Mouse (Mus musculus): ENCODE measurements at regions not wholly inside any gene's neighbourhood (a gene's known extent, or its start where the extent isn't known, plus 50 kb on each side); places are given as distances from the start of the nearest gene placed in this dataset.

DNA sequence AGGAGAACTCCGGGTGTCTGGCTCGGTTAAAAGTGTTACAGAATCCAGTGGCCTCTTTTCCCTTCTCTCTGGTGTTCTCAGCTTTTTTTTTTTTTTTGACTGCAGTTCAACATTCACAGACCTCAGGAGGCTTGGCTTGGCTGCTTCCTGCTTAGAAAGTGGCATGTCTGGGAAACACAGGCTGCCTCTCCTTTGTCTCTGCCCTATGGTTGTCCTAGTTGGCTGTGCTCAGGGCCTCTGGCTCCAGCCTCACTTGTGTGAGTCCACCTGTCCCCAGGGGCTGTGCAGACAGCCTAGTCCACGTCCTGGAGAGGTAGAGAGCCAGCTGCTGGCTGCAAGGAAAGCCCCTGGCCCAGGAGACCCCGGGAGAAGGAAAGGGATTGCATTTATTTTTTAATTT is 212.3 kb upstream of the Rbfox1 start:
- CTCF ChIA-PET: interaction anchor here (0.6 kb wide), 1 partner anchor 20 kb away, joined by 3 read pairs; no protein-coding TSS in a partner anchor

GRCm38 (mm10) chr16:5668403-5668967 is 216.7 kb upstream of the Rbfox1 start:
- CTCF ChIA-PET: no interaction called here

DNA sequence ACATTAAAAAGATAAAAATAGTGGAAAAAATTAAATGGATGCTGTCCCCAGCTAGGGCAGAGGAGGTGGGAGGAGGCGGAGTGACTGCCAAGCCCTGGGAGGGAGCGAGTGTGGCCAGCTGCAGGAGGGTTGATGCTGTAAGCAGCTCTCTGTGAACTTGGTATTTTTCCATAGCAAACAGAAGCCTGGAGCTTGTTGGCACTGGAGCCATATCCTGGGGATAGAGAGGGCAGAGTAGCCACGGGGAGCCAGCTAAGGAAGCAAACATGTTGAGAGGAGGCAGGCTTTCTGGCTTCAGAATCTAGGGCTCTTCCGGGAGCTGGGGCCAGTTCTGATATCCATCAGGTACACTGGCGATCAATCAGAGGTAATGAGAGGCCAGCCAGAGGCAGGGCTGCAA is 223.2 kb upstream of the Rbfox1 start:
- CTCF ChIA-PET: no interaction called here

DNA sequence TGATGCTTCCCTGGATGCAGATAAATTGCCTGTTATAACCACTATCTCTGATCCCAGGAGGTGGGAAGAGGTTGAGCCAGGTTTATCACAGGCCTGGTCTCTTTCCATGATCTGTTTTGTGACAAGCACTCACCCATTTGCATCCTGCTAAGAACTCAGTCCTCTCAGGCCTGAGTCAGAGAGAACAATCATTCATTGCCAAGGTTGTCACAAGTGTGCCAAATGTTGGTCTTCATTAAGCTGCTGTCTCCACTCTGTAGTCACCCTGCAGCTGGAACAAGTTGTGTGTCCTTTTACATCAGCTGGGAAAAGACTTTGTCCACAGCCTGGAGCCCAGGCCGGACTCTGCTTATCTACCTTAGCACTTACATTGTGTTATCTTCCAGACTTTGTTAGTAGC is 233.6 kb upstream of the Rbfox1 start:
- CTCF ChIA-PET: no interaction called here

- CTCF ChIA-PET: no interaction called here
Observed at GRCm38 (mm10) chr16:5651002-5651401, 234.2 kb upstream of the Rbfox1 start.

DNA sequence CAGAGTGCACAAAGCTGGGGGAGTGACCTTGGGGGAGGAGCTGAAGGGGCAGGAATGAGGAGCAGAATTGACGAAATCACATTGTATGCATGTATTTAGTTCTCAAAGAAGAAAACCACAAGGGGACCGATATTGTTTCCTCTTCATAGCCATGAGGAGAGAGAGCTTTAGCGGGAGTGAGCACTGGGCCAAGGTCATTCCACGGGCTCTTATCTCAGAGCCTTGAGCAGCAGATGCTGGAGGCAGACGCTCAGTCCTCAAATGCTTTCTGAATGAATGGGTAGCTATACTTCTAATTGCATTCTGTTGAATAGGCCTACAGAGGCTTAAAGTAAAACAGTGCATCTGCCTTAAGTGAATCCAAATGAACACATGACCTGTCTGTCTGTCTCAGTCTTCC is 245.2 kb upstream of the Rbfox1 start:
- CTCF ChIA-PET: no interaction called here

DNA sequence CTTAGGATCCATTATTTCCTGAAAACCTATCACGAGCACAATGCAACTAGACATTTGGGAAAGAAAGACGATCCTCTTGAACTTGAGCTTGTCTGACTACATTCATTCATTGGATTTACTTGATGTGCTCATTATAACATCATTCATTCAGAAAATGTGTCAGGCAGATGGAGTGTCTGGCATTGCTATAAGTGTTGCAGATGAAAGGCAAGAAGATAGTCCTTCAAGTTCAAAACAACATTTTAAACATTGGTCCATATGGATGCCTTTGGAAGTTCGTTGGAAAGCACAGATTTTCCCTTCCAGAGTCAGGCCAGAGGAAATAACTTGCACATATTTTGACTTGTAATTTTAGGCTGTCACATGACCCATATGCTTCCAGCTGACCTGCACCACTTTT is 255.2 kb upstream of the Rbfox1 start:
- CTCF ChIA-PET: no interaction called here

DNA sequence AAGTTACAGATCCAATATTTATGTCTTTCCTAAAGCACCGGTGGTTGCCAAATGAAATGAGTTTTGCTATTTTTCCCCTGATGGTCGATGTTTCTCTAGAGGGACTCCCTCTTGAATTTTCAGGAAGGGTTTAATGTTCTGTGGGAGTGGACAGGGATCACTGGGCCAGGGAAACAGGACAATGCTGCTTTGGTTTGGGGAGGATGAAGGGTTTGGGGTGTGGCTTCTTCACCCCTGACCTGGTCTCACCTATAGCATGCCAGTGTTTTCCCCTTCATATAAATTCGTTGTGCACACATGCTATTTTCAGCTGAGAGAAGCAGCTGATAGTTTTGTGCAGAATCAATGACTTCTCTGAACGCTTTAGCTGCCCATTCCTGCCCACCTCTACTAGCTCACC is 257.2 kb upstream of the Rbfox1 start:
- CTCF ChIA-PET: no interaction called here

DNA sequence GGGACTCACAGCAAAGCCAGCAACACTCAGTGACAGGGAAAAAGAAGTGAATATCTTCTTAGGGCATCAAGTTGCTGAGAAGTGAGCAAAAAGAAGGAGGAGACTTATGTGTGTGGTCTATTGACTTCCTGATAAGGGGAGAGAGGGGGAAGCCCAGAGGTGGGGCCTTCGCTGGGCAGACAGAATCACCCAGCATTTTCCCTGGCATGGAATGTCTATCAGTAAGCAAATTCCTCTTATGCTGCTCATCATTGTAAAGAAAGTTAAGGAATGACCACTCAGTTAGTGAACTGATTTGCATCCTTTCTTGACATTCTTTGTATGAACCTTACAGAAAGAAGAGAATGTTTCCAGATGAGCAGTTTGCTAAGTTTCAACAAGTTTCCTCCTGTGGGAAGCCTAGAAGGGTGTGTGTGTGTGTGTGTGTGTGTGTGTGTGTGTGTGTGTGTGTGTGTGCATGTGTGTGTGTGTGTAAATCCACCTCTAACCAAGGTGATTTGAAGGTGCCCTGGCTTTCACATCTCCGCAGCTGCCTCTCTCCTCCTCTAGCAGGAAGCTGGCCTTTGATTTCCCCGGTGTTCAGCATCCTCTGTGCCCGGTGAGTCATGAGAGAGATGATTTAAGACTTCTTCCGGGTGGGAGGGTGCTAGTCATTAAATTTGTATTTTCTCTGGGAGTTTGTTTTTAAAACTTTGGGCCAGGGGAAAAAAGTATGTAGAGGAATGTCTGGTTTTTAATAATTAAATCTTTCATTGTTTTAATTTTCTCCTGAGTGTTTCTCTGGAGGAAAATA is 257.8 kb upstream of the Rbfox1 start:
- CTCF ChIA-PET: no interaction called here

DNA sequence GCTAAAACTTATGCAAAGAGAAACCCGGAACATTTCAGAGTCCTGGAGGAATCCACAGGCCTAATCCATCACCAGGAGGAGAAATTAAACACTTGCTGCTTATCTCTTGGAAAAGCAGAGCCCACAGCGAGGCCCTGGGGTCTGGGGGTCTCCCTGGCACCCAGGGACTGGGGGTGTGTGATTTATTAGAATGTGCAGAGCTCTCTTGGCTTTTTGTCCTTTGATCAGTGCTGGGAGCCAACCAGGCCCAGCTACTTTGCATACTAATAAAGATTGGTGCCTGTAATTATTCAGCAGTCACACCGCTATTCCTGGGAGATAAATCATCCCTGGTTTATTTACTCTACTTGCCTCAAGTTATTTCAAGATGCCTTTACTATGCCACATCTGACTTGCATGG is 260.0 kb upstream of the Rbfox1 start:
- CTCF ChIA-PET: no interaction called here

DNA sequence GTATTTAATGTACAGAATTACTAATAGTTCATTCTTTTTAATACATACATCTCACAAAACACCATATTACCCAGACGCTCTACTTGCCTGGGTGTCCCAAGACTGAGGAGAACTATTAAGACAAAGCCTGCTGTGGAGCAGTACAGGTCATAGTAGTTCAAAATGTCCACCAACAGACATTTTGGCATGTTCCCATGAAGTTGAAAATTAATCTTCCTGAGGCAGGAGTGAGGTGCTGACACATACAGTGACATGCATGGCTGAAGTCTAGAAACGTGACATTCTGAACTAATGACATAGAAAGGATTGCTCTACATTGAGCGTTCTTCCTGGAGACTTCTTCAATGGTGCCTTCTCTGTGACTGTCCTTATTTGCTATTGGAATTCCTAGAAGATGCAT is 264.6 kb upstream of the Rbfox1 start:
- CTCF ChIA-PET: no interaction called here

DNA sequence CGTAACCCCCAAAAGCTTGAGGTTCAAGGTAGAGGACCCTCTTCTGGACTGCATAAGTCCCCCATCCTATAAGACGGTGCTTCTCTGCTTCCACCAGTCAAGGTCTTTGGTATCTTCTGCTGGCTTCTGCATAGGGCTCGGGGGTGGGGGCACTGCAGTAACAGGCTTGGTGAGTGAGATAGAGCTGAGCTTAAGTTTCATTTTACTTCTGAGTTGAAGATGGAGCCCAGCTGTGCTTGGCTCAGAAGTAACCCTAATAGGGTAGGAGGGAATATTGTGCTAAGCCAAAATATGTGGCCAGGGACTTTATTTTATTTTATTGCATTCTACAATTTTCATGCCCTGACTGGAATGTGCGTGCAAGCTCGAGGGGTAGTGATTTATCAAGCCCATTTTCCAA is 268.8 kb upstream of the Rbfox1 start:
- CTCF ChIA-PET: no interaction called here

- CTCF ChIA-PET: no interaction called here
Observed at GRCm38 (mm10) chr16:5595359-5595758, 289.8 kb upstream of the Rbfox1 start.

DNA sequence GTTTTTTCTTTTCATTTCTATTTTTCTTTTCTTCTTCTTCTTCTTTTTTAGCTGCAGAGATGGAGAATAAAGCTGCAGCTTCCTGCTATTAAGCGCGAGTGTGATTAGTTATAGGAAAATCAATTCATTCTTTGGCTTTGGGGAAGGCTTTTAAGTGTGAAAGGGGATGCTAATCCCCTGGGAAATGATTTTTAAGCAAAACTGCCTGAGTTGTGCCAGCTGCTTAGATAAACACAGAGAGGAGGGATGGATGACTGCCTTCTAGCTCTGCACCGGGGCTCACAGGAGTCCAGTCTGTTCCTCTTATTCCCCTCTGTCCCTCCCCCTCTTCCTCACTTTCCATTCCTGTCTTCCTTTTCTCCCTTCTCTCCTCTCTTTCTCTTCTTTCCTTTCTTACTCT is 306.8 kb upstream of the Rbfox1 start:
- CTCF ChIA-PET: no interaction called here

DNA sequence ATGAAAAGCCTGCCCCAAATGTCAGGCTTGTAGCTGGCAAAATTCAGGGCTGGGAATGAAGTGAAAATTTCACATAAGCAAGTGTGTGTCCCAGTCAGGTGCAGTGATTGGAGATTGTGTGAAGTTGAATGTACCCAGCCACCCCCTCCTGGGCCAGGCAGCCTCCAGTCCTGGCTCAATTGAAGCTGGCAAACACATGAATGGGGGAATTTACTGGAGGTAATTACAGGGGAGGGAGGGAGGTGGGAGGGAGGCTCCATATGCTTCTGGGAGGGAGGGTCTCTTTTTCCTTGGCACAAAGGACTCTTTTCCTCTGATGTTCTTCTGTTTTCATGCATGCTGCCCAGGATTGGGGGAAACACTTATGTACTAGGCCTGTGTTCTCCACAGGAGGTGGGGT is 312.4 kb upstream of the Rbfox1 start:
- CTCF ChIA-PET: no interaction called here

DNA sequence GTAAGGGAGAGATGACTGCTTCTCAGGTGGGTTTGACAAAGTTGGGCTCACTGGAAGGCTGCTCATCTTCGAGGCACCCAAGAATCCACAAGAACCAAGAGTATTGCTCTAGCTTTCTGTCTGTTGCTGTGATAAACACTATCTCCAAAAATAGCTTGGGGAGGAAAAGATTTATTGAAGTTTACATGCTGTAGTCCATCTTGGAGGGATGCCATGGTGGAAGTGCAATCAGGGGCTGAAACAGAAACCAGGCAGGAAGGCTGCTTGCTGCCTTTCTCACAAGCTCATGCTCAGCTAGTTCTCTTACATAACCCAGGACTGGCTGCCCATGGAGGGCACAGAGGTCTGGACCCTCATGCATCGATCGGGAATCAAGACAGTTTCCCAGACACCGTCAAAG is 314.5 kb upstream of the Rbfox1 start:
- CTCF ChIA-PET: no interaction called here

DNA sequence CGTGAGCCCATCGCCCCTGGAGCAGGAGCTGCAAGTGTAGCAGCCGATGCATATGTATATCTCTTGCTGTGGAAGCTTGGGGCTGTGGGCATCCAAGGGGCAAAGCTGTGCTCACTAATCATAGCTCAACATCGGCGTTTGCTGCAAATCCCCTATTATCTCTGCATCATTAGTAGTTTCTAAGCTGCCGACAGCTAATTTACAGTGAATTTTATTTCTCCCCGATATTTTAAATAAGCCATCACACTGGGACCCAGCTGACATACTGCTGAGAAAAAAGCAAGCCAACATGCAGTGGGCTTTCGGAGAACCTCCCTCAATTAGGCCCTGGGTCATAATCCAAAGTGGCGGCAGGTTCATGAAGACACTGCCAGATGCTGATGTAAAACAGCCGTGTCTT is 313.3 kb upstream of the Eef2kmt start:
- CTCF ChIA-PET: no interaction called here

GRCm38 (mm10) chr16:5549026-5549425 is 293.2 kb upstream of the Eef2kmt start:
- CTCF ChIA-PET: no interaction called here

- CTCF ChIA-PET: no interaction called here
Observed at GRCm38 (mm10) chr16:5548602-5549001, 292.8 kb upstream of the Eef2kmt start.

DNA sequence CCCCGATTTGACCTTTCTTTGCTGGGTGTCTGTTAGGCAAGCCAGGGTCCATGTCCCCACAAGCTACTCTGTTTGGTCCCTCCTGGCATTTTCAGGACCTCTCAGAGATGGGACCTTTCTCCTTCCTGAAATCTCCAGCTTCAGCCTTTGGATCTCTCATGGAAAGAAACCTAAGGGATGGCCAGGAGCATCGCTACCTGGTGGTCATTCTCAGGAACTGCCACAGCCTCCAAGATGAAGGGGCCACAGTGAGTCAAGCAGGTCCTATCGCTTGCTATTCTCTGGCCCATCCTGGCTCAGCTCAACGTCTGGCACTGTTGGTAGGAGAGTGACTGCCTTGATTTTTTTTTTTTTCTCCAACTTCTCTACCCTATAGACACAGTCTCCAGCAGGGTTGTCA is 291.0 kb upstream of the Eef2kmt start:
- CTCF ChIA-PET: no interaction called here

- CTCF ChIA-PET: no interaction called here
Observed at GRCm38 (mm10) chr16:5545801-5546200, 290.0 kb upstream of the Eef2kmt start.

GRCm38 (mm10) chr16:5544436-5544835 is 288.7 kb upstream of the Eef2kmt start:
- CTCF ChIA-PET: no interaction called here

DNA sequence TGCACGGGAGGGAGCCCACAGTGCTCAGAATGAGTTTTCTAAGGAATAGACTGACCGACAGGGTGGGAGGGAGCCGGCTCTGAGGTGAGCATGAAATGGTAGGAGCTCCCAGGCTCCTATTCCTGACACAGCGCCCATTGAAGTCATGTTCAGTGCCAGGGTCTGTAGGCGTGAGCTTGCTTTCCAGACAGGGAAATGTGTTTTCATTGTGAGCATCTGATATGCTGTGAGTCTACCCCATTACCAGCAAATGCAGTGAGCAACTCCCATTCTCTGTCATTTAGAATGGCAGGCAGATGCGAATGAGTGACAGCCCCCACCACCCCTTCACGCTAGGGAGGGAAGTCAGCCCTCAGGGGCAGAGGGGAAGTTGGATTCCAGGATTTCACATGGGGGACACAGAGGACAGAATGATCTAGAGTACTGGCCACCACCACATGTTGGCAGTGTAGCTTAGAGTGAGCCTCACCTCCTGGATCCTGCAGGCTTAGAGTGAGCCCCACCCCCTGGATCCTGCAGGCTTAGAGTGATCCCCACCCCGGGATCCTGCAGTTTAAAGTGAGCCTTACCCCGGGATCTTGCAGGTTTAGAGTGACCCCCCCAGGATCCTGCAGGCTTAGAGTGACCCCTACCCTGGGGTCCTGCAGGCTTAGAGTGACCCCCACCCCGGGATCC is 283.2 kb upstream of the Eef2kmt start:
- CTCF ChIA-PET: no interaction called here
